Mouse (Mus musculus) lung, adult 2 months (tissue): Measurements from ENCODE around the gene Sf3a1.

Experiments
- CTCF ChIP-seq: fragments of 200-500 bp; IDR thresholded peaks from 2 replicates; pipeline ENCODE4 v1.5.1; 2011; ENCODE audit warnings: mild to moderate bottlenecking, low read length, control low read depth; ENCODE audit not compliant: insufficient read depth
- POLR2A ChIP-seq: fragments of 200-500 bp; IDR thresholded peaks from 2 replicates; pipeline ENCODE4 v1.6.1; 2011; ENCODE audit warnings: low read depth, mild to moderate bottlenecking, control low read depth, low read length, borderline replicate concordance; ENCODE audit errors: extremely low read depth

DNA sequence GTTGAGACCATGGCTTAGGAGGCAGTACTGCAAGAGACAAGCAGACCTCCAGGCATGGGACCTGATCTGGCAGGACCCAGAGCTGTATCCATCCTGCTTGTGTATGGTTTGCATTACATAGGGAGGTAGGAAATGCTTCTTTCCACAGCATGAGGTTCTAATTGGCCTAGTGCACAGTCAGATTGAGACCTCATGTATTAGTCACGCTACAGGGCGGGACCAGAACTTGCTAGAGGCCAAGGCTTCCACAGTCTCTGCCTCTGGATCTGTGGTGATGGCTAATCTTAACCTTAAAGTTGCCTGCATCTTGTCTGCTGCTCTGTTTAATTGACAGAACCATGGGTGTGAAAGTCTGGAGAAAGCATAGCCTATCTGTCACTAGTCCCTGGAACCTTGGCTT, 4.6 kb downstream of the Sf3a1 start:
- TF ChIP-seq CTCF (no peak), POLR2A (no peak)
